Mouse (Mus musculus) spleen, adult 18-20 months (tissue): Measurements from ENCODE around the gene Tvp23b.

Experiments
- DNase-seq, 2 experiments: peaks; one replicate each; pipeline ENCODE4 v3.0.0; 2022; ENCODE audit warnings: mixed read lengths in 2 of 2

The Tvp23b gene

DNA sequence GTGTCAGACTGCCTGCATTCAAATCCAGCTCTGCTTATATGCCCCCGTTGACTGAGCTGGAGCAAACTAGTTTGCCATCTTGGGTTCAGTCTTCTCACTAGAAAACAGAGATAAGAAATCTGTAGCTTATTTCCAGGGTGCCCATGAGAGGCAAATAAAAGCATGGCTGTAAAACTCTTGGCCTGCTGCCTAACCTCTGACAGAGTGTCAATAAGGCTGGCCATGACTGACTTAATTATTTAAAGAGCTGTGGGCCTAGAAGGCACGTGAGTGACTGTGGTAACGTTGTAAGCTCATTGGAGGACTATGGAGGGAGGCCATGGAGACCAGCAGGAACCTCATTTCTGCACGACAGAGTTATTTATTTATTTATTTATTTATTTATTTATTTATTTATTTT, 66.3 kb downstream of the Tvp23b start:
- DNase-seq, result no peak

DNA sequence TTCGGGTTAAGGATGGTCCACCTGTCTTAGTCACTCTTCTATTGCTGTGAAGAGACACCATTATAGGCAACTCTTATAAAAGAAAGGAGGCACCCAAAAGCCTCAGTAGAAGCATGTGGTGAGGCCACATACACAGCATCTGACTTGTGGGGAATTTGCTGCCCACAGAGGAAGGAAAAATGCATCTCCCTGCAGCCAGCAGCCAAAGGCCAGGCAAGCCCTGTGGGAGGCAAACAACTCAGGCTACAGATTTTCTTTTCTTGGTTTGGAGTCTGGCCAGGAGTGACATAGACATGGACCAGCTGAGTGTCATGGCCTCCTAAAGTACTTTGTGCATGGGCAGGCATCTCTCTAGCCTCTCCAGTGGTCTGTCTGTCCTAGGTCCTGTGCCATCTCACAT, 70.3 kb downstream of the Tvp23b start:
- no peak for DNase-seq

DNA sequence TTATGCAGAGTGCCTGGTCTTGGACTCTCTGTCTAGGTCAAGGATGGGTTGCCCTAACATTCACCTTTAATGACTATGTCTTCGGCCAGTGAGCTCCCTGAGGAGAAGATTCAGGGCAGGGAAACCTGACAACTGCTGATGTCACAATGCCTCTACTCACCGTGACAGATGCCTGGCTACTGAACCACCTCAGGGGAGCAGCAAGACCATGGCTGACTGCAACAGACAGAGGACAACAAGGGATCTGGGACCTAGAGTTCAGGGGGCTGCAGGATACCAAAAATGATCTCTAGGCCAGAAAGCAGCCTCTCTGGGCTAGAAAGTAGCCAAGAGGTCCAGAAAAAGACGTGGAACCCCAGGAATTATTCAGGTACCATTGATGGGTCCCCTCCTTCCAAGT, 71.8 kb downstream of the Tvp23b start, which contains the start of gene Cdrt4:
Gene Cdrt4, plus strand, starts transcription at position 182 of the 400 bp plus-strand sequence.
- DNase-seq, result no peak

DNA sequence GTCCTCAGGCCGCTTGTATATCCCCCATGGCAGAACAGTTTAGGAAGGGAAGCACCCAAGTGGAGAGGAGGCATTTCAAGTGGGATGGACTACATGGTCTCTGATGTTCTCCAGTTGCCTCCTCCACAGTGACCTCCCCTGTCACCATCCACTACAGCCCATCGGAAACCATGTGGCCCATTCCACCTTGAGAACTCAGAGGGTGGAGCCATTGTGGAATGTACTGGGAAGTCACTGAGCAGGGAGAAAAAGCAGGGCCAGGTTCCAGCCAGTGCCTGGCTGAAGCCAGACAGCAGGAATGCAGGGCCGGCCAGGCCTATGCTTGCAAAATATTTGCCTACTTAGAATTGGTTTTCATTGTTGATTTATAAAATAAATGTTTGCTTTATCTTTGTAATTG, 75.5 kb downstream of the Tvp23b start:
- no peak for DNase-seq

DNA sequence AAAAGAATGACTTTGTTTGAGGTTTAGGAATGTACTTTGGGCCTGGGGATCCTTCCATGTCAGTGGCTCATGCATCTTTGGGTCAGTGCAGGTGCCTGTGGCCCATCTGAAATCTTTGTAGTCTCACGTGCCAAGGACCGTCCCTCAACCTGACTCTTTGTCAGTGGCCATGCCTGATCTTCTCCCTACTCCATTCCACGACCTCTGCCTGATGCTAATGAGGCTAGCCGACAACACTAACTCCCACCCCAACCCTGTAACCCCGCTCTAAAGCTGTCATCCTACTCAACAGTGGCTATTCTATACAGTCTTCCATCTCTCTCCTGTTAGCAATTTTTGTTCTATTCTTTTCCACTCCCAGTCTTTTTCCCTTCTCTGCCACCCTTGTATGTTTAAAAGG, 75.9 kb downstream of the Tvp23b start:
- DNase-seq, result no peak

DNA sequence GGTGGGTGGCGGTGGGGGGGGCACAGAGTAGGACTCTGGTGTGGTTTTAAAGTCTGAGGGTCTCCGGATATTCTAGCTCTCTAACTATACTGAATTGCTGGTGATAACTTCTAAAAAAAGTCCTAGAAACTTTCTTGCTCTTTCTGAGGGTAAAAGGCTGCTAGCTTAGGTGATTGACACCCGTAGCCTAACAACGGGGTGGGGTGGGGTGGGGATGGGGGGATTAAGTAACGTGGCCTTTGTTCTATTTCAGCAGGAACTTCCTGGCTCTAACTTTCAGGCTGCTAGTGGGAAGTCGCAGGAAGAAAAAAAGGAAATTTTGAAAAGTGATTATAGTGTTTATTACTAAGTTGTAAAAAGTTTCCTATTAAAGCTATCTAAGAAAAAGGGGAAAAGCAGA, 76.5 kb downstream of the Tvp23b start:
- DNase-seq, result no peak

DNA sequence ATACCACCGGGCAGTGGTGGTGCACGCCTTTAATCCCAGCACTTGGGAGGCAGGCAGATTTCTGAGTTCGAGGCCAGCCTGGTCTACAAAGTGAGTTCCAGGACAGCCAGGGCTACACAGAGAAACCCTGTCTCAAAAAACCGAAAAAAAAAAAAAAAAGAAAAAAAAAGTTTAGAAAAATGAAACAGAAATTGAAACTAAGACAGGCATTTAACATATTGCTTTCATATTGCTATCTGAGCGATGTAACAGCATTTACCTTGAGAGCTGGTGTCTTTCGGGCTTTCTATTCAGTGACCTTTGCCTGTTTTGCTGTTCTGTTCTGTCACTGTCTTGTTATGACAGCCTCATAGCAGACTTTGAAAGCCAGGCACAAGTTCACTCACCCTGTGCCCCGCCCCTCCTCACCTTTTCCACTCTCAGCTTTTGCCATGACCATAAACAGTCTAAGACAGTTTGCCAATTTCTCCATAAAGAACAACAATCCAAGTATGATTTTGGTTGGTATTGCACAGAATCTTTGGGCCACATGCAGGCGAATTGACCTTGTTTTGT, 78.4 kb downstream of the Tvp23b start:
- DNase-seq, result no peak

DNA sequence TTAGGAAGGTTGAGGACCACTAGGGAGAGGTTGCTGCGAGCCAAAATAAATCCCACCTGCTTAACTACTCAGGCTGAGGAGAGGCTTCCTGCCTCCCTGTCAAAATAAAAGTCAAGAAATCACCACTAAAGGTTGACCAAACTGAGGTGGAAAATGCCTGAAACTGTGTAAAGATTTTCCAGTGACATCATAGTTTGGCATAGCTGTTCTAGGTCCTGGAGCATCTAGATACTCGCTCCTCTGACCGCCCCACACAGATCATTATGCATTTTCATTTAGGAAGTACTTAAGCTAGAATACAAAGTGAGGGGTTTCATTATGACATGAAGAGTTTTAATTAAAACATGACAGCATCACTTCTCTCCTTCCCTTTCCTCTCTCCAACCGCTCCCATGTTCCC, 84.0 kb downstream of the Tvp23b start:
- no peak for DNase-seq

DNA sequence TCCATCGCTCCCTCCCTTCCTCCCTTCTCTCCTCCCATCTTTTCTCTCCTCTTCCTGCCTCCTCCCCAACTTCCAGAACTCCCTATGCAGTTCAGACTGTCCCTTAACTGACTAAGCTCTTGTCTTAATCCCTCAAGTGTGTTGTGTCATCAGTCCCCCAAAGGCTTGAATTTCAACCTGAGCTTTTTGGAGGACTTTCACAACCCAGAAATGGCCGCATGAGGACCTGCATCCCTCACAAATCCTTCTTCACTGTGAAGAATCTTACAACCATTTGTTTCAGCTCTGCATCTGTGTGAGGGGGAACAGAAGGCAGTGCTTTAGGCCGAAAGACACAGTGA, 87.1 kb downstream of the Tvp23b start:
- DNase-seq, result no peak
